Mouse (Mus musculus) spleen, adult 2 months (tissue): ENCODE measurements around the gene Gcdh. TPM values are rescaled to one million over a fixed set of nuclear protein-coding genes. Genes with fewer than 3 reads are reported as not detected.
A peak's percentile ranks its signal among the peaks of the same experiment; 100 is the strongest.

Source experiments
- DNase-seq, 2 experiments: peaks; one replicate each; pipeline versions ENCODE4 v3.0.0 to v3.0.0-alpha.2; 2012 to 2021; ENCODE audit warnings: low spot score in 2 of 2, low read depth in 1 of 2
- H3K27ac ChIP-seq: fragments of 200-500 bp; 2 replicates; pipeline ENCODE4 v1.5.1; 2012; ENCODE audit warnings: low read length, inconsistent platforms; ENCODE audit not compliant: insufficient read depth
- H3K27me3 ChIP-seq: fragments of 200-500 bp; 2 replicates; pipeline ENCODE4 v1.6.1; 2012; ENCODE audit warnings: mild to moderate bottlenecking, moderate library complexity, low read length, inconsistent platforms; ENCODE audit not compliant: control insufficient read depth, insufficient read depth
- H3K36me3 ChIP-seq: fragments of 200-500 bp; 2 replicates; pipeline ENCODE4 v1.6.1; 2012; ENCODE audit warnings: mild to moderate bottlenecking, low read length, inconsistent platforms; ENCODE audit not compliant: control insufficient read depth, insufficient read depth
- H3K4me1 ChIP-seq: fragments of 200-500 bp; 2 replicates; pipeline ENCODE4 v1.6.1; 2011; ENCODE audit warnings: inconsistent platforms; ENCODE audit not compliant: control insufficient read depth, insufficient read depth, insufficient read length
- H3K4me3 ChIP-seq: fragments of 200-500 bp; 2 replicates; pipeline ENCODE4 v1.5.1; 2011; ENCODE audit warnings: mild to moderate bottlenecking, inconsistent platforms; ENCODE audit not compliant: insufficient read depth, insufficient read length; ENCODE audit errors: extremely low read depth
- CTCF ChIP-seq: fragments of 200-500 bp; IDR thresholded peaks from 2 replicates; pipeline ENCODE4 v1.5.1; 2011; ENCODE audit warnings: mild to moderate bottlenecking, inconsistent platforms; ENCODE audit not compliant: insufficient read depth, insufficient read length, insufficient replicate concordance; ENCODE audit errors: extremely low read depth
- POLR2A ChIP-seq: fragments of 200-500 bp; IDR thresholded peaks from 2 replicates; pipeline ENCODE4 v1.6.1; 2011; ENCODE audit warnings: low read depth, low read length, inconsistent platforms
- WGBS: fragments of 180-500 bp; shearing (Covaris S2); methylation state at CpG from one replicate; pipeline ENCODE4 v1.1.7; 2018; 5-methylcytosine and 5-hydroxymethylcytosine counted together
- polyA plus RNA-seq: library from polyadenylated mRNA; depleted of rRNA; stranded (reverse); fragments of >200 nt; gene quantifications from 2 replicates; pipeline ENCODE4 v1.2.3, GENCODE M21; 2012

Gene Gcdh
- polyA plus RNA-seq, 1 experiment: 44.2 TPM

DNA sequence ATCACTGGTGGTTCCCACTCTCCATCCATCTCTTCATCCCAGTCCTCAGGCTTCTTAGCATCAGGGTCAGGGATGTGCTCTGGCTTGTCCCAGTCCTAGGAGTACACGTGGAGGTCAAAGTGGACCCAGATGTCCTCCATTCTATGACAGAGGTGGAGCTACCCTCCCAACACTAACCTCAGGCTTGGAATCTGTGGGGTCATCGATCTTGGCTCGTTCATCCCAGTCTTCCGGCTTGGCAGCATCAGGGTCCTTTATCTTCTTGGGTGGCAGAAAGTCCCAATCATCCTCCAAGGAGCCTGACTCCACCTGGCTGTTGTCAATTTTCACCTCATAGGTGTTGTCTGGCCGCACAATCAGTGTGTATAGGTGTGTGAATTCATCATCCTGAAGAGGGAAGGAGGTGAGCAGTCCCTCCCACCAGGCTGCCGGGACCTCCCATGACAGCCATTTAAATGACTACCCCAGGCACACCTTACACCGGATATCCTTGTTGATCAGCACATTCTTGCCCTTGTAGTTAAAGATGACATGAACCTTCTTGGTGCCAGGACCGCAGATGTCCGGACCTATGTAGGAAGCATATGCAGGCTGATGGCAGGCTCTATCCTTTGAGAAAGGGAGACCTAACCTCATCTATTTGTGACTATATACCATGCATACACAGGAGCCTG is 49.2 kb downstream of the Gcdh start:
- WGBS: 84% methylated on average over 9 of the region's 9 CpGs
- no peak for DNase-seq
- no peaks in the 10 kb centered on the region for H3K27me3 ChIP-seq
- no peak for TF ChIP-seq CTCF
- no peak for TF ChIP-seq POLR2A
- peaks cover 10% of the 10 kb centered on the region; the same call in 1 of the 2 replicates for H3K4me1 ChIP-seq
- peaks cover 26% of the 10 kb centered on the region for H3K36me3 ChIP-seq
- no peak overlapping the region for H3K27ac ChIP-seq
- H3K4me3 ChIP-seq: no peak overlapping the region

DNA sequence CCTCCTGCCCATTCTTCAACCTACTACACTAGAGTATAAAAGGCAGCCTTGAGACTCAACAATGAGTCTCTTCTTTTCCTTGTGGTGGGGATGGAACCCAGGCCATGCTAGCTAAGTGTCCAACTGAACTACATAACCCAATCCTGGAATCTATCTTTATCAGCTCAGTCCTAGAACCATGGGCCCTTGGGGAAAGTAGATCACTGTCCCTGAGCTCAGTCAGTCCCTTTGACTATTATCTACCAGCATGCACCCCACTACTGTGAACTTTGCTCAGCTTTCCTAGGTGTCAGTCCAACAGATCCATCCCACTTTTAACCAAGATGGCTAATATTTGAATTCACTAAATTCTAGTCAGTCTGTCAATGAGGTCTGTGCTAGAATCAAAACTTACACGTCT is 52.2 kb downstream of the Gcdh start:
- peaks cover 47% of the 10 kb centered on the region for H3K36me3 ChIP-seq
- H3K27me3 ChIP-seq: no peaks in the 10 kb centered on the region
- H3K4me3 ChIP-seq: no peak overlapping the region
- TF ChIP-seq POLR2A (no peak), CTCF (no peak)
- DNase-seq: no peak
- no peak overlapping the region for H3K27ac ChIP-seq
- peaks cover 4% of the 10 kb centered on the region; the same call in 1 of the 2 replicates for H3K4me1 ChIP-seq
- WGBS: 83% methylated on average over 1 of the region's 1 CpGs

GRCm38 (mm10) chr8:84840248-84840999 is 53.3 kb downstream of the Gcdh start, which contains the start of gene Rad23a:
Gene Rad23a (minus strand): TSS chr8:84840665.
- Histone ChIP-seq H3K27ac (peak within 1 kb of the TSS; percentile 63; the same call in 1 of the 2 replicates), H3K27me3 (no peaks in the 10 kb centered on the region), H3K4me1 (no peaks in the 10 kb centered on the region), H3K4me3 (peak within 1 kb of the TSS; percentile 80), H3K36me3 (peaks cover 54% of the 10 kb centered on the region)
- TF ChIP-seq CTCF (no peak), POLR2A (peak; percentile 75)
- under 1% methylated on average over 54 of the region's 55 CpGs for WGBS
- peak; percentile 88 to 94 for DNase-seq

GRCm38 (mm10) chr8:84839875-84840247 is 53.9 kb downstream of the Gcdh start:
- no peak for TF ChIP-seq CTCF
- TF ChIP-seq POLR2A: no peak
- DNase-seq: no peak
- Histone ChIP-seq H3K27me3 (no peaks in the 10 kb centered on the region), H3K4me1 (no peaks in the 10 kb centered on the region), H3K36me3 (peaks cover 58% of the 10 kb centered on the region), H3K4me3 (peak overlapping the region; percentile 80), H3K27ac (peak overlapping the region; percentile 7; the same call in 1 of the 2 replicates)
- 2% methylated on average over 7 of the region's 7 CpGs for WGBS

DNA sequence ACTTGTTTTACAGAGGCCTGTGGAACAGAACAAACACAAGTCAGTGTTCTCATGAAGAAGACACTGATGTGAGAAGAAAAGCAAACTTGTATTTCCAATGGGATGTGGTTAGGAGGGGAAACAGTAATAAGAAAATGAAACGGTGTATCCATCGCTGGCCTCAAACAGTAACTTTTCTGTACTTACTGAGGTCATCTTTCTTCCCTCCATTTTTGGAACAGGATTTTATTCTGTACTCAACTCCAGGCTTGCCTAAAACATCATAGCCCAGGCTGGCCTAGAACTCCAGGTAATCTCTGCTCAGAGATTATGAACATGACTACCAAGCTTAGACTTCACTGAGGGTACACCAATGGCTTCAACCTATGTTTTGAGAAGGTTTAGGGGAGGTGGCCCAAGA is 54.3 kb downstream of the Gcdh start:
- WGBS: 80% methylated on average over 2 of the region's 2 CpGs
- TF ChIP-seq CTCF (no peak), POLR2A (no peak)
- no peaks in the 10 kb centered on the region for H3K4me1 ChIP-seq
- no peaks in the 10 kb centered on the region for H3K27me3 ChIP-seq
- DNase-seq: no peak
- H3K36me3 ChIP-seq: peaks cover 58% of the 10 kb centered on the region
- no peak overlapping the region for H3K4me3 ChIP-seq
- no peak overlapping the region for H3K27ac ChIP-seq

- Histone ChIP-seq H3K27me3 (no peaks in the 10 kb centered on the region), H3K27ac (peak overlapping the region; percentile 17; the same call in 1 of the 2 replicates), H3K4me3 (no peak overlapping the region), H3K4me1 (no peaks in the 10 kb centered on the region; the same call in 1 of the 2 replicates), H3K36me3 (peaks cover 57% of the 10 kb centered on the region)
- TF ChIP-seq CTCF (no peak), POLR2A (no peak)
- no peak for DNase-seq
- 77% methylated on average over 5 of the region's 5 CpGs for WGBS
Measured at GRCm38 (mm10) chr8:84838513-84838912, 55.2 kb downstream of the Gcdh start.
